Mouse (Mus musculus): ENCODE results near the gene Fam126a. TPM values are rescaled to one million over a fixed set of nuclear protein-coding genes. Genes with fewer than 3 reads are reported as not detected.

Gene Fam126a
- total and polyA plus RNA-seq, 3 experiments: 30.0 to 51.1 (median 34.7) TPM

DNA sequence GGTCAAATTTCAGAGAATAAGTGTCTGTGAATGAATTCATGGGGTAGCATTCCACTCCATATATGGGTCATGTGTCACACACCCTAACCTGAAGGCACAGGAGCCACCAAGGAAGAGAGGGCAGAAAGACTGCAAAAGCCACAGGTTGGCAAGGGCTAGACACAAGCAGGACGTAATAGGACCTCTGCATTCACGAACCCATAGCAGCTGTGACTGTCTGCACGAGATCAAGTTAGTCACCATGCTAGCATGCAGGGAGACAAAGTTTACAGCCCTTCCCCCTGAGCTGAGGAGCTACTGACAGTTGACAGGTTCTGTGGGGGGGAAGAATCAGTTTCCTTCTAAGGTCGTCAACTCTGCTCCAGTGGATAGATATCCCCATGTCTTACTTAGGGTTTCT, 33.1 kb upstream of the Fam126a start:
- Histone ChIP-seq H3K36me3 (ENCODE audit: control insufficient read depth in 1 of 2, insufficient read depth in 2 of 2, low read length in 2 of 2) (no peaks in the 10 kb centered on the region), H3K4me3 (ENCODE audit: control insufficient read depth in 1 of 2, insufficient read depth in 1 of 2, low read depth in 2 of 2, low read length in 2 of 2) (no peak overlapping the region), H3K27me3 (ENCODE audit: control insufficient read depth in 1 of 2, insufficient read depth in 2 of 2, low read length in 2 of 2) (peaks cover 6 to 9% of the 10 kb centered on the region in 2 experiments), H3K9me3 (replicated peaks; ENCODE audit: insufficient read depth, low read length) (no peaks in the 10 kb centered on the region), H3K27ac (ENCODE audit: control insufficient read depth, low read depth, low read length) (no peak overlapping the region), H3K9ac (ENCODE audit: control insufficient read depth, low read depth, low read length, poor library complexity, severe bottlenecking) (no peak overlapping the region), H3K4me1 (ENCODE audit: control insufficient read depth in 1 of 2, insufficient read depth in 2 of 2, low read length in 2 of 2) (no peaks in the 10 kb centered on the region), H3K79me2 (ENCODE audit: control insufficient read depth, insufficient read depth, low read length, poor library complexity) (no peaks in the 10 kb centered on the region)
- DNase-seq (ENCODE audit: low read depth, low spot score): no peak
- TF ChIP-seq SMC3 (IDR thresholded peaks at IDR 0.05; ENCODE audit: low read depth, low read length) (no peak), RCOR1 (IDR thresholded peaks at IDR 0.05; ENCODE audit: low read depth, low read length) (no peak), USF1 (IDR thresholded peaks at IDR 0.05; ENCODE audit: low read depth, low read length) (no peak), ELF1 (IDR thresholded peaks at IDR 0.05; ENCODE audit: low read depth, low read length) (no peak), SIN3A (IDR thresholded peaks at IDR 0.05; ENCODE audit: low read length) (no peak), MAZ (IDR thresholded peaks at IDR 0.05; ENCODE audit: low read depth, low read length) (no peak), JUND (IDR thresholded peaks at IDR 0.05; ENCODE audit: low read depth, low read length) (no peak), MYB (IDR thresholded peaks at IDR 0.05; ENCODE audit: low read depth, low read length) (no peak), EP300 (IDR thresholded peaks at IDR 0.05; ENCODE audit: low read depth in 1 of 2, low read length in 2 of 2) (no peak), USF2 (IDR thresholded peaks at IDR 0.05; ENCODE audit: borderline replicate concordance in 1 of 2, insufficient read depth in 1 of 2, low read depth in 1 of 2, low read length in 2 of 2) (no peak), POLR2AphosphoS5 (IDR thresholded peaks at IDR 0.05; ENCODE audit: borderline replicate concordance, low read depth, low read length) (no peak), POLR2A (IDR thresholded peaks at IDR 0.05; ENCODE audit: control insufficient read depth in 1 of 2, insufficient read depth in 1 of 2, low read depth in 1 of 2, low read length in 2 of 2, poor library complexity in 1 of 2) (no peak), CTCF (IDR thresholded peaks at IDR 0.05 in 2 of 3, conservative IDR thresholded peaks at IDR 0.05 in 1 of 3; ENCODE audit: control insufficient read depth in 1 of 3, insufficient read depth in 1 of 3, low read depth in 2 of 3, low read length in 3 of 3, poor library complexity in 1 of 3, severe bottlenecking in 1 of 3) (no peak), RAD21 (IDR thresholded peaks at IDR 0.05; ENCODE audit: low read depth, low read length) (no peak), ETS1 (IDR thresholded peaks at IDR 0.05; ENCODE audit: low read depth, low read length) (no peak), CHD2 (IDR thresholded peaks at IDR 0.05; ENCODE audit: low read length) (no peak)

DNA sequence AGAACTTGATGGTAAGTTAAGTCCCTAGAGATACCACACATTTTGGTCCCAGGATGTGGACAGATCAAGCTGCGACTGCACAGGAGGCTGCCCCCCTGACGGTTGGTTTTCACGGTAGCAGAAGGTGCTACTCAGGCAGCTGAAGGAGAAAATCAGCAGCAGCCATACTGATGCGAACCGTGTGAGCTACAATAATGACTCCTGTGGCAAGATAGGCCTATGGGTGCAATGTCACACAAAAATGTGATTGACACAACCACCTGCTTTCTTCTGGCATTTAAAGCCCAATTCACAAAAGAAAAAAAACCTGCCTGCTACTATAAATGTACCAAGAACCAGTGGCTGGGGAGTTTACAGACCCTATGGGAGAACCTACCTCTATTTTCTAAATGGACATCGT, 32.5 kb upstream of the Fam126a start:
- TF ChIP-seq GATA1 (IDR thresholded peaks at IDR 0.05; ENCODE audit: low read depth, low read length) (no peak), POLR2AphosphoS2 (IDR thresholded peaks at IDR 0.05; ENCODE audit: low read length) (no peak), ZMIZ1 (IDR thresholded peaks at IDR 0.05; ENCODE audit: low read depth, low read length) (no peak), ETS1 (IDR thresholded peaks at IDR 0.05; ENCODE audit: low read depth, low read length) (no peak), TCF12 (IDR thresholded peaks at IDR 0.05; ENCODE audit: low read depth, low read length) (no peak), HCFC1 (IDR thresholded peaks at IDR 0.05; ENCODE audit: low read depth, low read length) (no peak), SMC3 (IDR thresholded peaks at IDR 0.05; ENCODE audit: low read depth, low read length) (no peak), ZKSCAN1 (IDR thresholded peaks at IDR 0.05; ENCODE audit: low read depth, low read length) (no peak), TBP (IDR thresholded peaks at IDR 0.05; ENCODE audit: low read depth, low read length) (no peak), USF1 (IDR thresholded peaks at IDR 0.05; ENCODE audit: low read depth, low read length) (no peak)
- no peak overlapping the region for H3K4me3 ChIP-seq (ENCODE audit: control insufficient read depth in 1 of 2, insufficient read depth in 1 of 2, low read depth in 2 of 2, low read length in 2 of 2)
- DNase-seq (ENCODE audit: low read depth, low spot score): no peak
- H3K36me3 ChIP-seq (ENCODE audit: control insufficient read depth in 1 of 2, insufficient read depth in 2 of 2, low read length in 2 of 2): no peaks in the 10 kb centered on the region
- H3K4me1 ChIP-seq (ENCODE audit: control insufficient read depth in 1 of 2, insufficient read depth in 2 of 2, low read length in 2 of 2): no peaks in the 10 kb centered on the region
- H3K9me3 ChIP-seq (replicated peaks; ENCODE audit: insufficient read depth, low read length): no peaks in the 10 kb centered on the region
- no peak overlapping the region for H3K27ac ChIP-seq (ENCODE audit: control insufficient read depth, low read depth, low read length)
- H3K79me2 ChIP-seq (ENCODE audit: control insufficient read depth, insufficient read depth, low read length, poor library complexity): no peaks in the 10 kb centered on the region
- H3K9ac ChIP-seq (ENCODE audit: control insufficient read depth, low read depth, low read length, poor library complexity, severe bottlenecking): no peak overlapping the region
- peaks cover 4 to 7% of the 10 kb centered on the region in 2 experiments for H3K27me3 ChIP-seq (ENCODE audit: control insufficient read depth in 1 of 2, insufficient read depth in 2 of 2, low read length in 2 of 2)
